Mouse (Mus musculus) testis, adult 2 months (tissue): ENCODE data around the gene Abca1. TPM values are rescaled to one million over a fixed set of nuclear protein-coding genes. Genes with fewer than 3 reads are reported as not detected.

Experiments used
- H3K27ac ChIP-seq: fragments of 200-500 bp; 2 replicates; pipeline ENCODE4 v1.5.1; 2012; ENCODE audit warnings: low read depth, low read length; ENCODE audit not compliant: control insufficient read depth, insufficient read depth
- H3K27me3 ChIP-seq: fragments of 200-500 bp; 2 replicates; pipeline ENCODE4 v1.6.1; 2012; ENCODE audit warnings: mild to moderate bottlenecking, low read length, moderate library complexity; ENCODE audit not compliant: control insufficient read depth, insufficient read depth
- H3K36me3 ChIP-seq: fragments of 200-500 bp; 2 replicates; pipeline ENCODE4 v1.6.1; 2012; ENCODE audit warnings: mild to moderate bottlenecking, low read length; ENCODE audit not compliant: control insufficient read depth, insufficient read depth
- H3K4me1 ChIP-seq: fragments of 200-500 bp; 2 replicates; pipeline ENCODE4 v1.6.1; 2012; ENCODE audit warnings: low read length; ENCODE audit not compliant: control insufficient read depth, insufficient read depth
- H3K4me3 ChIP-seq: fragments of 200-500 bp; 2 replicates; pipeline ENCODE4 v1.5.1; 2012; ENCODE audit warnings: low read depth, mild to moderate bottlenecking, low read length, moderate library complexity, mixed read lengths; ENCODE audit not compliant: control insufficient read depth
- CTCF ChIP-seq: fragments of 200-500 bp; IDR thresholded peaks from 2 replicates; pipeline ENCODE4 v1.5.1; 2012; ENCODE audit warnings: low read depth, mild to moderate bottlenecking, inconsistent platforms, low read length, moderate library complexity; ENCODE audit not compliant: control insufficient read depth, insufficient read depth, insufficient replicate concordance
- POLR2A ChIP-seq: fragments of 200-500 bp; IDR thresholded peaks from 2 replicates; pipeline ENCODE4 v1.6.1; 2012; ENCODE audit warnings: low read depth, mild to moderate bottlenecking, inconsistent platforms, low read length, moderate library complexity; ENCODE audit not compliant: control insufficient read depth
- polyA plus RNA-seq: library from polyadenylated mRNA; depleted of rRNA; stranded (reverse); fragments of >200 nt; gene quantifications from 2 replicates; pipeline ENCODE4 v1.2.3, GENCODE M21; 2012

The Abca1 gene
- polyA plus RNA-seq, 1 experiment = 9.8 TPM

GRCm38 (mm10) chr4:53085634-53086033 lies 74.1 kb downstream of the Abca1 start:
- Histone ChIP-seq H3K4me1 (no peaks in the 10 kb centered on the region), H3K27me3 (no peaks in the 10 kb centered on the region), H3K36me3 (no peaks in the 10 kb centered on the region), H3K4me3 (no peak overlapping the region), H3K27ac (no peak overlapping the region)
- TF ChIP-seq POLR2A (no peak), CTCF (no peak)

- Histone ChIP-seq H3K4me3 (no peak overlapping the region), H3K4me1 (no peaks in the 10 kb centered on the region), H3K36me3 (no peaks in the 10 kb centered on the region), H3K27me3 (no peaks in the 10 kb centered on the region), H3K27ac (no peak overlapping the region)
- TF ChIP-seq POLR2A = no peak
- no peak for TF ChIP-seq CTCF
These were observed 76.6 kb downstream of the Abca1 start for GRCm38 (mm10) chr4:53083071-53083470.

GRCm38 (mm10) chr4:53082451-53082850 lies 77.2 kb downstream of the Abca1 start:
- Histone ChIP-seq H3K36me3 (no peaks in the 10 kb centered on the region), H3K27me3 (no peaks in the 10 kb centered on the region), H3K4me3 (no peak overlapping the region), H3K27ac (no peak overlapping the region), H3K4me1 (no peaks in the 10 kb centered on the region)
- TF ChIP-seq POLR2A (no peak), CTCF (no peak)

GRCm38 (mm10) chr4:53081851-53082250 lies 77.8 kb downstream of the Abca1 start:
- no peak overlapping the region for H3K27ac ChIP-seq
- H3K36me3 ChIP-seq = no peaks in the 10 kb centered on the region
- TF ChIP-seq CTCF (no peak), POLR2A (no peak)
- no peak overlapping the region for H3K4me3 ChIP-seq
- H3K27me3 ChIP-seq = no peaks in the 10 kb centered on the region
- no peaks in the 10 kb centered on the region for H3K4me1 ChIP-seq

- Histone ChIP-seq H3K4me3 (no peak overlapping the region), H3K4me1 (no peaks in the 10 kb centered on the region), H3K27ac (no peak overlapping the region), H3K36me3 (no peaks in the 10 kb centered on the region), H3K27me3 (no peaks in the 10 kb centered on the region)
- no peak for TF ChIP-seq POLR2A
- no peak for TF ChIP-seq CTCF
These were observed 79.4 kb downstream of the Abca1 start for GRCm38 (mm10) chr4:53080290-53080689.

- no peaks in the 10 kb centered on the region for H3K27me3 ChIP-seq
- no peaks in the 10 kb centered on the region for H3K4me1 ChIP-seq
- no peaks in the 10 kb centered on the region for H3K36me3 ChIP-seq
- TF ChIP-seq CTCF (no peak), POLR2A (no peak)
- H3K27ac ChIP-seq = no peak overlapping the region
- no peak overlapping the region for H3K4me3 ChIP-seq
These were observed 80.8 kb downstream of the Abca1 start for GRCm38 (mm10) chr4:53078793-53079310.

GRCm38 (mm10) chr4:53076788-53077350 lies 82.8 kb downstream of the Abca1 start:
- no peak for TF ChIP-seq POLR2A
- no peak for TF ChIP-seq CTCF

More at GRCm38 (mm10) chr4:53076788-53077350, 82.8 kb downstream of the Abca1 start:
- Histone ChIP-seq H3K36me3 (no peaks in the 10 kb centered on the region), H3K27me3 (no peaks in the 10 kb centered on the region), H3K27ac (no peak overlapping the region), H3K4me3 (no peak overlapping the region), H3K4me1 (no peaks in the 10 kb centered on the region)
